Mouse (Mus musculus) myocyte (in vitro differentiated cells): ENCODE data around the gene Wdtc1.

Source experiments
- E2F4 ChIP-seq: IDR thresholded peaks from one replicate; pipeline ENCODE4 v1.6.1; 2011; ENCODE audit warnings: mild to moderate bottlenecking, control low read depth, moderate library complexity; ENCODE audit not compliant: insufficient read depth
- MAX ChIP-seq: IDR thresholded peaks from one replicate; pipeline ENCODE4 v1.6.1; 2011; ENCODE audit warnings: low read depth, mild to moderate bottlenecking, control low read depth
- MYOG ChIP-seq, 3 experiments: IDR thresholded peaks; one replicate each; pipeline ENCODE4 v1.6.1; 2011; ENCODE audit warnings: control low read depth in 2 of 3, low read depth in 2 of 3, mild to moderate bottlenecking in 2 of 3; ENCODE audit not compliant: insufficient read length in 2 of 3, control insufficient read depth in 1 of 3, insufficient read depth in 1 of 3
- POLR2A ChIP-seq: IDR thresholded peaks from one replicate; pipeline ENCODE4 v1.6.1; 2011; ENCODE audit warnings: low read depth, mild to moderate bottlenecking, control low read depth, moderate library complexity; ENCODE audit not compliant: insufficient read length
- REST ChIP-seq: IDR thresholded peaks from one replicate; pipeline ENCODE4 v1.6.1; 2011; ENCODE audit warnings: mild to moderate bottlenecking, control low read depth, moderate library complexity; ENCODE audit not compliant: insufficient read depth, insufficient read length
- TCF12 ChIP-seq: IDR thresholded peaks from one replicate; pipeline ENCODE4 v1.6.1; 2011; ENCODE audit warnings: mild to moderate bottlenecking, control low read depth; ENCODE audit not compliant: poor library complexity, insufficient read depth, severe bottlenecking
- USF1 ChIP-seq: IDR thresholded peaks from one replicate; pipeline ENCODE4 v1.6.1; 2011; ENCODE audit warnings: low read depth, mild to moderate bottlenecking, control low read depth, moderate library complexity

- no peak for TF ChIP-seq POLR2A
- TF ChIP-seq MAX = no peak
- TF ChIP-seq TCF12 = no peak
- TF ChIP-seq E2F4 = no peak
- TF ChIP-seq REST = no peak
- TF ChIP-seq MYOG (IDR thresholded peaks at IDR 0.05; ENCODE audit: control insufficient read depth in 1 of 3, insufficient read depth in 1 of 3, insufficient read length in 2 of 3, low read depth in 2 of 3) = no peak
- TF ChIP-seq USF1 = no peak
Measured at GRCm38 (mm10) chr4:133371621-133372277, 18.5 kb upstream of the Wdtc1 start.
